Mouse (Mus musculus): ENCODE measurements around the gene Bnip1.

Gene Bnip1

GRCm38 (mm10) chr17:26839718-26840438 is 59.0 kb downstream of the Bnip1 start:
- DNase-seq (ENCODE audit: low spot score): no peak

- no peak for DNase-seq (ENCODE audit: low spot score)
Measured at GRCm38 (mm10) chr17:26840439-26840780, 59.5 kb downstream of the Bnip1 start.

- DNase-seq (ENCODE audit: low spot score): no peak
Measured at GRCm38 (mm10) chr17:26840922-26841731, 60.3 kb downstream of the Bnip1 start.

GRCm38 (mm10) chr17:26841981-26842380 is 61.1 kb downstream of the Bnip1 start:
- DNase-seq (ENCODE audit: low spot score): no peak
